Mouse (Mus musculus): ENCODE results near the gene Rbak.

DNA sequence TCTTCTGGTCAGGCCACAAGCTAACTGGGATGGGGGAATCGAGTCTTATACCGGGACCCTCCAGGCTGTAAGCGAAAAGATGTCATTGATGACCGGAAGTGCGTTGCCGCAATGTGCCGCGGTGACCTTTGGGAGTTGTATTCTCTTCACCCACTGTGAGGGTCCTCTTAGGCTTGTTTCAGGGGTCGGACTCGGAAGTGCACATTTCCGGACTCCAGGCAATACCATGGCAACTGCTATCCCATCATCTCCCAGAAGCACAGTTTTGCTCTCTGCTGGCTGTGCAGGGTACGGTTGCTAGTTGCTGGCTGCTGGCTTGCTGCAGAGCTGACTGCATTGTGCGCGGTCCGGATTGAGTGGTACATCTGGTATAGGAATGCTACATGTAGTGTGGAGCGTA is 51.5 kb downstream of the Rbak start:
- TF ChIP-seq CTCF (IDR thresholded peaks at IDR 0.05; ENCODE audit: low read depth) (no peak), EP300 (IDR thresholded peaks at IDR 0.05; ENCODE audit: low read depth) (no peak)

Data from liver, postnatal 0 days (tissue).